Mouse (Mus musculus) kidney, adult 2 months (tissue): Measurements from ENCODE around the gene Bik. TPM values are rescaled to one million over a fixed set of nuclear protein-coding genes. Genes with fewer than 3 reads are reported as not detected.
"Not testable (repeated sequence)": the region's sequence is repeated elsewhere in the genome, so short reads cannot be mapped to it uniquely, and the experiment has no call there.

Experiments used
- DNase-seq: peaks from one replicate; pipeline ENCODE4 v3.0.0; 2021
- H3K27ac ChIP-seq: fragments of 200-500 bp; 2 replicates; pipeline ENCODE4 v1.5.1; 2012; ENCODE audit warnings: low read depth, low read length, control low read depth, inconsistent platforms; ENCODE audit not compliant: insufficient read depth
- H3K27me3 ChIP-seq: fragments of 200-500 bp; replicated peaks from 2 replicates; pipeline ENCODE4 v1.6.1; 2012; ENCODE audit warnings: mild to moderate bottlenecking, moderate library complexity, low read length, inconsistent platforms; ENCODE audit not compliant: control insufficient read depth, insufficient read depth
- H3K36me3 ChIP-seq: fragments of 200-500 bp; 2 replicates; pipeline ENCODE4 v1.6.1; 2012; ENCODE audit warnings: mild to moderate bottlenecking, moderate library complexity, low read length, inconsistent platforms; ENCODE audit not compliant: control insufficient read depth, insufficient read depth
- H3K4me1 ChIP-seq: fragments of 200-500 bp; 2 replicates; pipeline ENCODE4 v1.6.1; 2011; ENCODE audit warnings: low read length; ENCODE audit not compliant: control insufficient read depth, insufficient read depth
- H3K4me3 ChIP-seq: fragments of 200-500 bp; 2 replicates; pipeline ENCODE4 v1.5.1; 2011; ENCODE audit warnings: mild to moderate bottlenecking, low read depth, low read length, control low read depth; ENCODE audit not compliant: insufficient read depth
- CTCF ChIP-seq: fragments of 200-500 bp; conservative IDR thresholded peaks from 2 replicates; pipeline ENCODE4 v1.5.1; 2011; ENCODE audit warnings: low read depth, mild to moderate bottlenecking, control low read depth, low read length, moderate library complexity, mixed read lengths; ENCODE audit not compliant: insufficient read depth, insufficient read length
- POLR2A ChIP-seq: fragments of 200-500 bp; IDR thresholded peaks from one replicate; pipeline ENCODE4 v1.6.1; 2011; ENCODE audit warnings: low read depth, low read length, control low read depth
- WGBS: fragments of 180-500 bp; shearing (Covaris S2); methylation state at CpG from one replicate; pipeline ENCODE4 v1.1.7; 2018; 5-methylcytosine and 5-hydroxymethylcytosine counted together
- polyA plus RNA-seq: library from polyadenylated mRNA; depleted of rRNA; stranded (reverse); fragments of >200 nt; gene quantifications from 2 replicates; pipeline ENCODE4 v1.2.3, GENCODE M21; 2012

Gene Bik
- polyA plus RNA-seq, 1 experiment: 20.8 TPM

DNA sequence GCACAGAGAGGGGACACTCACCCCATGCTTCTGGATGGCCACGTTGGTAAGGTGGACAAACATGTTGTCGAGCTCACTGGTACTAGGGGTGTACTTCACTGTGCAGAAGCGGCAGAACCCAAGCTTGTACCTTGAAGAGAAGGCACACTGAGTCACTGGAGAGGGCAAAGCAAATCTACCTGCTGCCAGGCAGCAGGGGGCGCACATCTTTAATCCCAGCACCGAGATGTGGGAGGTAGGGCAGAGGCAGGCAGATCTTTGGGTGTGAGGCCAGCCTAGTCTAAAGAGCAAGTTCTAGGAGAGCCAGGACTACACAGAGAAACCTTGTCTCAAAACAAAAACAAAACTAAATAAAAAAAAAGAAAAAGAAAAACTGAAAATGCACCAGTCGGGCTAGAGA, 29.4 kb upstream of the Bik start:
- no peaks in the 10 kb centered on the region; the same call in 1 of the 2 replicates for H3K36me3 ChIP-seq
- 98% methylated on average over 6 of the region's 6 CpGs for WGBS
- H3K4me1 ChIP-seq: no peaks in the 10 kb centered on the region
- no peak overlapping the region for H3K4me3 ChIP-seq
- H3K27me3 ChIP-seq: no peaks in the 10 kb centered on the region
- peak; percentile 15 for DNase-seq
- peak; percentile 46 for TF ChIP-seq CTCF
- TF ChIP-seq POLR2A: no peak
- no peak overlapping the region for H3K27ac ChIP-seq

- Histone ChIP-seq H3K27ac (no peak overlapping the region), H3K4me1 (no peaks in the 10 kb centered on the region), H3K27me3 (no peaks in the 10 kb centered on the region), H3K36me3 (no peaks in the 10 kb centered on the region), H3K4me3 (no peak overlapping the region)
- no peak for DNase-seq
- TF ChIP-seq CTCF (no peak), POLR2A (no peak)
- 89% methylated on average over 10 of the region's 10 CpGs for WGBS
These were observed 27.4 kb upstream of the Bik start for GRCm38 (mm10) chr15:83499211-83499755.

GRCm38 (mm10) chr15:83500352-83500751, 26.3 kb upstream of the Bik start:
- Histone ChIP-seq H3K4me1 (no peaks in the 10 kb centered on the region), H3K4me3 (no peak overlapping the region), H3K27ac (no peak overlapping the region), H3K27me3 (no peaks in the 10 kb centered on the region), H3K36me3 (no peaks in the 10 kb centered on the region)
- WGBS: 66% methylated on average over 3 of the region's 3 CpGs
- peak; percentile 52 for DNase-seq
- TF ChIP-seq CTCF (peak; percentile 76), POLR2A (no peak)

DNA sequence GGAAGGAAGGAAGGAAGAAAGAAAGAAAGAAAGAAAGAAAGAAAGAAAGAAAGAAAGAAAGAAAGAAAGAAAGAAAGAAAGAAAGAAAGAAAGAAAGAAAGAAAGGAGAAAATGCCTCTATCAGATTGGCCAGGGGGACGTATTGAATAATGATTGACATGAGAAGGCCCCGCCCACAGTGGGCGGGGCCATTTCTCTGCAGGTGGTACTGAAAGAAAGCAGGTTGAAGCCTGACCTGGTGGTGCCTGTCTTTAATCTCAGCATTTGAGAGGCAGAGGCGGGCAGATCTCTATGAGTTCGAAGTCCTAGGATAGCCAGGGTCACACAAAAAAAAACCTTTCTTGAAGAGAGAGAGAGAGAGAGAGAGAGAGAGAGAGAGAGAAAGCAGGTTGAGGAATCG, 25.2 kb upstream of the Bik start:
- H3K27me3 ChIP-seq, H3K36me3 ChIP-seq, H3K27ac ChIP-seq, H3K4me1 ChIP-seq, H3K4me3 ChIP-seq, DNase-seq: not testable (repeated sequence)
- WGBS: 81% methylated on average over 6 of the region's 6 CpGs

DNA sequence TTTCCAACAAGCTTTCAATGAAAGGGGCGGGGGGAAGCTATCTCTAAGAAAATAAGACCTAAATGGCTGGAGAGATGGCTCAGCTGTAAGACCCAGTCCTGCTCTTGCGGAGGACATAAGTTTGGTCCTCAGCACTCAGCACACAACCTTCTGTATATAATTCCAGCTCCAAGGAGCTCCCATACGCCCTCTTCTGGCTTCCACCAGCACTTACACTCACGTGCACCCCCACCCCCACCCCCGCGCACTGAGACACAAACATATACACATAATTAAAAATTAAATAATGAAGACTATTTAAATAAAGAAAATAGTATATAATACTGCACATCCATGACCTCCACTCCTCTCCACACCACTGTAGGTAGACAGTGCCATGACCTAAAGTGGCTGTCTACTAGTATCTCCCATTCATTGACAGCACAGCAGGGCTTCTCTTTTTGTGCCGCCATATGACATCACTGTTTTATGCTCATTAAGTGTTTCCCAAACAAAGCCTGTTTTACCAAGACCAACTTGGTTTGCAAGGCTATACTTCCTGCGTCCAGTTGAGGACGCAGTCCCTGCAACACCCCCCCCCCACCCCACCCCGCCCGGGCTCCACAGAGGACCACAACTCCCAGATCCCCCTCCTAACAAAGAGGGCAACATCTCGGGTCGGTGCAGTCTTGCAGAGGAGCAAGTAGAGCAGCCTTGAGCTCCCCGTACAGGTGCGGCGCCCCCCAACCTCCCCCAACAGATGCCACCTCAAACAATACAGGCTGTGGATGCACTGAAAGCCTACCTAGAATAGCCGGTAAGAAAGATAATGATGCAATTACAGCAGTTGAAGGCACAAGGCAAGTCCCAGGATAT, 16.5 kb upstream of the Bik start:
- H3K36me3 ChIP-seq: no peaks in the 10 kb centered on the region
- WGBS: 29% methylated on average over 17 of the region's 17 CpGs
- TF ChIP-seq POLR2A: no peak
- no peak for TF ChIP-seq CTCF
- peak overlapping the region; percentile 76 for H3K4me3 ChIP-seq
- no peaks in the 10 kb centered on the region for H3K27me3 ChIP-seq
- H3K27ac ChIP-seq: no peak overlapping the region
- no peaks in the 10 kb centered on the region for H3K4me1 ChIP-seq
- DNase-seq: no peak

DNA sequence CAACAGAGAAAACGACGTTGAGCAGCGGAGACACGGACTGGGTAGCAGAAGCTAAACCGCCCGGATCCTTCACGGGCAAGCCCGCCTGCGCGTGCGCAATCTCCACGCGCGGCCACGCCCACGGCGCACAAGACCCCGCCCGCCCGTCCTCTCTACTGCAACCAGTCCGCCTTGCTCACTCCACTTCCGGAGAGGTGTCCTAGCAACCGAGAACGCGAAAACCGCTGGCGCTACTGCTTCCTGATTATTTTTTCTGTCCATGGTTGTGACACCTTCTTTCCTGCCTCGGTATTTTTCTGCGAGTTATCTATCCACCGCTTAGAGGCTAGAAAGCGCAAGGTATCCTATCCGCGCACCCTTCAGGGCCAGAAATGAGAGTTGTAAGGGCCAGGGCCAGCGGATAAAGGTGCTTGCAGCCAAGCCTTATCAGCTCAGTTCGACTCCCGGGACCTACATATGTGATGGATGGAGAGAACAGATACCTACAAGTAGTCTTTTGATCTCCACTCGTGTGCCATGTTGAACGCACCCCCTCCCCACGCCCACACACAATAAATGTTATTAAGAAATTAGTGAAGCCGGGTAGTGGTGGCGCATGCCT, 15.8 kb upstream of the Bik start, which contains the start of gene Ttll1:
TSS of gene Ttll1 (minus strand) at position 89 of the 601 bp plus-strand sequence.
- Histone ChIP-seq H3K4me3 (peak within 1 kb of the TSS; percentile 76), H3K36me3 (no peaks in the 10 kb centered on the region), H3K27ac (no peak within 1 kb of the TSS), H3K27me3 (no peaks in the 10 kb centered on the region), H3K4me1 (no peaks in the 10 kb centered on the region)
- peak; percentile 98 for DNase-seq
- TF ChIP-seq POLR2A (peak; percentile 38), CTCF (no peak)
- WGBS: 11% methylated on average over 41 of the region's 41 CpGs

DNA sequence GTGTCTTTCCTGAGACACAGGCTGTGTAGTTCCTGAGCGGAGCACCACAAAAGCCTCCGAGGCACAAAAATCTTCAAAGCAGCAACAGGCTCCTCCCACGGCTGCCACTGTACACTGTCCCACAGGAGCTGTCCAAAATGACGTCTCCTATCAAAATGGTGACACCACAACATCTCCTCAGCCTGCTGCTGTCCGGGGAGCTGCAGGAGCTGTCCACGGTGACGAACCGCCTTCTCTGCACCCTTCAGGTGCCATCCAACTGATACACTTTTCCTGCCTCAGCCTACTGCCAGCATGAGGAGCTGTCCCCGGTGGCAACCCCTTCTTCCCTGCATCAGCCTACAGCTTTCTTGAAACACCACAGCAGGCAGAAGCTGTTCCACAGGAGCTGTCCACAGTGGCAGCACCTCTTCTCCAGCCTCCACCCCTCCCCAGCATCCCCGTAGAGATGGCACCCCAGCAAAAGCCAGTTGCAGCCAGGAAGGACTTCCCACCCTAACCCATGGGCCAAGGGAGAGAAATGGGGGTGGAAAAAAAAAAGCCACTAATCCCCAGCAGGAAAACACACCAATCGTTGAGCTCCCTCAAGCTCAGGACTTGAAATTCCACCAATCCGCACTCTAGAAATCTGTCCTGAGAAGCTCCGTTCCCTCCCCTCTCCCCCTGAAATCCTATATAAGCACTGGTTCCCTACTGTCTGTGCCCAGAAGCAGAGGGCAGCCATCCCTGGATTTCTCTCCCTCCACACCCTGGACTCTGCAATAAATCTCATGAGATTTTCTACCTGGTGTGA, 14.0 kb upstream of the Bik start:
- Histone ChIP-seq H3K4me3 (no peak overlapping the region), H3K27ac (no peak overlapping the region), H3K27me3 (no peaks in the 10 kb centered on the region), H3K4me1 (no peaks in the 10 kb centered on the region), H3K36me3 (no peaks in the 10 kb centered on the region)
- 67% methylated on average over 13 of the region's 13 CpGs for WGBS
- DNase-seq: no peak
- no peak for TF ChIP-seq POLR2A
- no peak for TF ChIP-seq CTCF
